Mouse (Mus musculus) adrenal gland, postnatal 4 days (tissue): ENCODE results near the gene Hand2. TPM values are rescaled to one million over a fixed set of nuclear protein-coding genes. Genes with fewer than 3 reads are reported as not detected.

Experiments used
- DNase-seq, 2 experiments: peaks; one replicate each; pipeline ENCODE4 v3.0.0; 2021 to 2022; ENCODE audit warnings: low spot score in 2 of 2, mixed read lengths in 2 of 2
- total RNA-seq, 2 experiments: library from RNA; stranded (reverse); gene quantifications; 2 replicates each; pipeline ENCODE4 v1.2.3; 2021

Hand2 gene
- total RNA-seq, 2 experiments from 2014 or later: 59.6 to 63.5 TPM

GRCm38 (mm10) chr8:57374044-57374443 lies 53.3 kb downstream of the Hand2 start:
- DNase-seq: no peak

Other genes starting within 250 kb of the Hand2 start
- gene Scrg1, start 134.9 kb downstream of the Hand2 start, total RNA-seq: 1 to 10 TPM; 1.5 to 1.9 TPM
- 10 to 100 TPM; 15.6 to 15.9 TPM for gene Sap30, start 166.9 kb downstream of the Hand2 start, total RNA-seq
- 100 to 1,000 TPM; 172 to 189 TPM for gene Hmgb2, start 190.9 kb downstream of the Hand2 start, total RNA-seq